Mouse (Mus musculus): ENCODE results near the gene Cdh12. TPM values are rescaled to one million over a fixed set of nuclear protein-coding genes. Genes with fewer than 3 reads are reported as not detected.

The Cdh12 gene
- total and polyA plus RNA-seq, 3 experiments = 0.13 to 0.16 TPM; not detected in 1

- Histone ChIP-seq H3K27ac (ENCODE audit: insufficient read depth, low read depth) (no peak overlapping the region), H3K36me3 (replicated peaks in 1 of 2; ENCODE audit: control insufficient read depth in 1 of 2, insufficient read depth in 1 of 2, low read length in 1 of 2) (no peaks in the 10 kb centered on the region), H3K27me3 (replicated peaks) (no peaks in the 10 kb centered on the region), H3K9me3 (replicated peaks; ENCODE audit: low read length) (no peaks in the 10 kb centered on the region), H3K4me3 (replicated peaks in 1 of 3; ENCODE audit: low read depth in 2 of 3, low read length in 2 of 3, poor library complexity in 1 of 3) (no peak overlapping the region), H3K9ac (ENCODE audit: insufficient read depth, low read depth) (no peak overlapping the region), H3K4me1 (ENCODE audit: control insufficient read depth in 1 of 2, insufficient read depth in 2 of 2) (no peaks in the 10 kb centered on the region), H3K79me2 (replicated peaks; ENCODE audit: control insufficient read depth, extremely low read depth, insufficient read depth, poor library complexity, severe bottlenecking) (no peaks in the 10 kb centered on the region), H3K4me2 (ENCODE audit: insufficient read depth, low read depth, poor library complexity, severe bottlenecking) (no peak overlapping the region)
- TF ChIP-seq POLR2A (IDR thresholded peaks at IDR 0.05; ENCODE audit: low read depth, low read length) = no peak
- TF ChIP-seq CTCF (conservative IDR thresholded peaks at IDR 0.05 in 1 of 2, IDR thresholded peaks at IDR 0.05 in 1 of 2; ENCODE audit: low read depth in 2 of 2, low read length in 2 of 2) = peak in 1 of 2 experiments; percentile 37; a peak in 1 of 4 replicates
- TF ChIP-seq RAD21 (IDR thresholded peaks at IDR 0.05; ENCODE audit: low read depth, low read length) = peak; percentile 47
- in situ Hi-C loops (cut with MboI; ENCODE audit: low pct_ligation_motif_present, low pct_unique_long_range_greater_than_20kb, low sequenced_read_pairs) (no loop called here), dilution Hi-C loops (cut with MboI; ENCODE audit: extremely low pct_ligation_motif_present, extremely low pct_unique_long_range_greater_than_20kb, low sequenced_read_pairs) (no loop called here)
- peak; percentile 17 for DNase-seq (ENCODE audit: extremely low read depth)
Measured at GRCm38 (mm10) chr15:21519355-21519869, 1070.3 kb downstream of the Cdh12 start.

- dilution Hi-C loops (cut with MboI; ENCODE audit: extremely low pct_ligation_motif_present, extremely low pct_unique_long_range_greater_than_20kb, low sequenced_read_pairs) (no loop called here), in situ Hi-C loops (cut with MboI; ENCODE audit: low pct_ligation_motif_present, low pct_unique_long_range_greater_than_20kb, low sequenced_read_pairs) (no loop called here)
- Histone ChIP-seq H3K4me3 (replicated peaks in 1 of 3; ENCODE audit: low read depth in 2 of 3, low read length in 2 of 3, poor library complexity in 1 of 3) (no peak overlapping the region), H3K36me3 (replicated peaks in 1 of 2; ENCODE audit: control insufficient read depth in 1 of 2, insufficient read depth in 1 of 2, low read length in 1 of 2) (no peaks in the 10 kb centered on the region), H3K4me2 (ENCODE audit: insufficient read depth, low read depth, poor library complexity, severe bottlenecking) (no peak overlapping the region), H3K4me1 (ENCODE audit: control insufficient read depth in 1 of 2, insufficient read depth in 2 of 2) (no peaks in the 10 kb centered on the region), H3K9ac (ENCODE audit: insufficient read depth, low read depth) (no peak overlapping the region), H3K27me3 (replicated peaks) (no peaks in the 10 kb centered on the region), H3K9me3 (replicated peaks; ENCODE audit: low read length) (no peaks in the 10 kb centered on the region), H3K27ac (ENCODE audit: insufficient read depth, low read depth) (no peak overlapping the region), H3K79me2 (replicated peaks; ENCODE audit: control insufficient read depth, extremely low read depth, insufficient read depth, poor library complexity, severe bottlenecking) (no peaks in the 10 kb centered on the region)
- TF ChIP-seq RAD21 (IDR thresholded peaks at IDR 0.05; ENCODE audit: low read depth, low read length) = peak; percentile 19
- no peak for TF ChIP-seq MEF2A (IDR thresholded peaks at IDR 0.05; ENCODE audit: borderline replicate concordance, low read depth, low read length)
- TF ChIP-seq E2F4 (IDR thresholded peaks at IDR 0.05; ENCODE audit: insufficient replicate concordance, low read depth, low read length) = no peak
- peak in 1 of 2 experiments; percentile 12; a peak in 1 of 4 replicates for TF ChIP-seq CTCF (conservative IDR thresholded peaks at IDR 0.05 in 1 of 2, IDR thresholded peaks at IDR 0.05 in 1 of 2; ENCODE audit: low read depth in 2 of 2, low read length in 2 of 2)
- no peak for TF ChIP-seq MAX (IDR thresholded peaks at IDR 0.05; ENCODE audit: low read length)
- no peak for DNase-seq (ENCODE audit: extremely low read depth)
Measured at GRCm38 (mm10) chr15:21530804-21531203, 1081.7 kb downstream of the Cdh12 start.

GRCm38 (mm10) chr15:21536909-21537308 lies 1087.8 kb downstream of the Cdh12 start:
- DNase-seq (ENCODE audit: extremely low read depth) = peak; percentile 58
- Histone ChIP-seq H3K4me2 (ENCODE audit: insufficient read depth, low read depth, poor library complexity, severe bottlenecking) (no peak overlapping the region), H3K27ac (ENCODE audit: insufficient read depth, low read depth) (no peak overlapping the region), H3K27me3 (replicated peaks) (no peaks in the 10 kb centered on the region), H3K36me3 (replicated peaks in 1 of 2; ENCODE audit: control insufficient read depth in 1 of 2, insufficient read depth in 1 of 2, low read length in 1 of 2) (no peaks in the 10 kb centered on the region), H3K79me2 (replicated peaks; ENCODE audit: control insufficient read depth, extremely low read depth, insufficient read depth, poor library complexity, severe bottlenecking) (no peaks in the 10 kb centered on the region), H3K4me3 (replicated peaks in 1 of 3; ENCODE audit: low read depth in 2 of 3, low read length in 2 of 3, poor library complexity in 1 of 3) (no peak overlapping the region), H3K4me1 (ENCODE audit: control insufficient read depth in 1 of 2, insufficient read depth in 2 of 2) (0 out of 4 replicates have a peak, but pooled peaks cover 0 to 2% of the 10 kb centered on the region in 2 experiments), H3K9me3 (replicated peaks; ENCODE audit: low read length) (no peaks in the 10 kb centered on the region), H3K9ac (ENCODE audit: insufficient read depth, low read depth) (no peak overlapping the region)
- in situ Hi-C loops (cut with MboI; ENCODE audit: low pct_ligation_motif_present, low pct_unique_long_range_greater_than_20kb, low sequenced_read_pairs) (no loop called here), dilution Hi-C loops (cut with MboI; ENCODE audit: extremely low pct_ligation_motif_present, extremely low pct_unique_long_range_greater_than_20kb, low sequenced_read_pairs) (no loop called here)
- TF ChIP-seq CTCF (conservative IDR thresholded peaks at IDR 0.05 in 1 of 2, IDR thresholded peaks at IDR 0.05 in 1 of 2; ENCODE audit: low read depth in 2 of 2, low read length in 2 of 2) = peak in 1 of 2 experiments; percentile 62; a peak in 3 of 4 replicates
- TF ChIP-seq RAD21 (IDR thresholded peaks at IDR 0.05; ENCODE audit: low read depth, low read length) = peak; percentile 89
- TF ChIP-seq SMC3 (IDR thresholded peaks at IDR 0.05; ENCODE audit: low read depth, low read length) = peak; percentile 56
- TF ChIP-seq ELF1 (IDR thresholded peaks at IDR 0.05; ENCODE audit: low read depth, low read length) = no peak
